Mouse (Mus musculus): ENCODE results near the gene Mief1.

Gene Mief1

GRCm38 (mm10) chr15:80233733-80234509, at the start of gene Mief1:
Gene Mief1, plus strand, starts transcription at chr15:80234018.
- peak; percentile 99 for DNase-seq

- DNase-seq: peak; percentile 78
These were observed 44.9 kb upstream of the Mief1 start for GRCm38 (mm10) chr15:80188927-80189326.

GRCm38 (mm10) chr15:80190075-80190474, 43.7 kb upstream of the Mief1 start:
- peak; percentile 79 for DNase-seq

- DNase-seq: peak; percentile 69
These were observed 42.1 kb upstream of the Mief1 start for GRCm38 (mm10) chr15:80191585-80192245.

- no peak for DNase-seq
These were observed 41.6 kb upstream of the Mief1 start for GRCm38 (mm10) chr15:80192246-80192585.

GRCm38 (mm10) chr15:80192847-80193246, 41.0 kb upstream of the Mief1 start:
- no peak for DNase-seq

- DNase-seq: no peak
These were observed 34.3 kb upstream of the Mief1 start for GRCm38 (mm10) chr15:80199556-80199955.

GRCm38 (mm10) chr15:80202111-80202775, 31.6 kb upstream of the Mief1 start:
- DNase-seq: peak; percentile 32

- DNase-seq: no peak
These were observed 30.4 kb upstream of the Mief1 start for GRCm38 (mm10) chr15:80203406-80203805.

GRCm38 (mm10) chr15:80206057-80206565, 27.7 kb upstream of the Mief1 start:
- no peak for DNase-seq

GRCm38 (mm10) chr15:80208446-80208845, 25.4 kb upstream of the Mief1 start:
- peak; percentile 54 for DNase-seq

GRCm38 (mm10) chr15:80213688-80214087, 20.1 kb upstream of the Mief1 start:
- no peak for DNase-seq

- peak; percentile 33 for DNase-seq
These were observed 17.9 kb upstream of the Mief1 start for GRCm38 (mm10) chr15:80215716-80216479.

GRCm38 (mm10) chr15:80216480-80216820, 17.4 kb upstream of the Mief1 start:
- DNase-seq: no peak

- DNase-seq: no peak
These were observed 16.3 kb upstream of the Mief1 start for GRCm38 (mm10) chr15:80217476-80217875.

- DNase-seq: no peak
These were observed 14.6 kb upstream of the Mief1 start for GRCm38 (mm10) chr15:80219211-80219610.

GRCm38 (mm10) chr15:80219705-80220657, 13.8 kb upstream of the Mief1 start:
- DNase-seq: no peak

GRCm38 (mm10) chr15:80221031-80221430, 12.8 kb upstream of the Mief1 start:
- no peak for DNase-seq

GRCm38 (mm10) chr15:80223751-80224150, 10.1 kb upstream of the Mief1 start:
- DNase-seq: no peak

- peak; percentile 69 for DNase-seq
These were observed 8.6 kb upstream of the Mief1 start for GRCm38 (mm10) chr15:80225208-80225607.

- DNase-seq: peak; percentile 81
These were observed 8.0 kb upstream of the Mief1 start for GRCm38 (mm10) chr15:80225796-80226195.

All from kidney, postnatal 14 days (tissue).